Mouse (Mus musculus) bone marrow, adult 2 months (tissue): ENCODE measurements at regions not wholly inside any gene's neighbourhood (a gene's known extent, or its start where the extent isn't known, plus 50 kb on each side); places are given as distances from the start of the nearest gene placed in this dataset.

ENCODE experiments used
- CTCF ChIP-seq: fragments of 200-500 bp; IDR thresholded peaks from 2 replicates; pipeline ENCODE4 v1.5.1; 2011; ENCODE audit warnings: low read length, control low read depth; ENCODE audit not compliant: control insufficient read depth, insufficient read depth
- POLR2A ChIP-seq: fragments of 200-500 bp; IDR thresholded peaks from 2 replicates; pipeline ENCODE4 v1.6.1; 2011; ENCODE audit warnings: low read depth, mild to moderate bottlenecking, control low read depth, low read length, borderline replicate concordance; ENCODE audit not compliant: control insufficient read depth

- no peak for TF ChIP-seq CTCF
- TF ChIP-seq POLR2A = no peak
These were observed 1149.9 kb downstream of the 4930447A16Rik start for GRCm38 (mm10) chr15:38575254-38575653.
